Mouse (Mus musculus) myocyte (in vitro differentiated cells): ENCODE measurements around the gene Tmem88b.

Experiments used
- CEBPB ChIP-seq: IDR thresholded peaks from 2 replicates; pipeline ENCODE4 v1.6.1; 2011; ENCODE audit warnings: mild to moderate bottlenecking, moderate library complexity; ENCODE audit not compliant: poor library complexity, insufficient read depth, severe bottlenecking
- E2F4 ChIP-seq: IDR thresholded peaks from one replicate; pipeline ENCODE4 v1.6.1; 2011; ENCODE audit warnings: mild to moderate bottlenecking, control low read depth, moderate library complexity; ENCODE audit not compliant: insufficient read depth
- MAX ChIP-seq: IDR thresholded peaks from one replicate; pipeline ENCODE4 v1.6.1; 2011; ENCODE audit warnings: low read depth, mild to moderate bottlenecking, control low read depth
- MYOD1 ChIP-seq, 3 experiments: IDR thresholded peaks; one replicate each; pipeline ENCODE4 v1.6.1; 2011; ENCODE audit warnings: control low read depth in 2 of 3, low read depth in 2 of 3, mild to moderate bottlenecking in 2 of 3, moderate library complexity in 1 of 3; ENCODE audit not compliant: insufficient read length in 2 of 3, control insufficient read depth in 1 of 3
- MYOG ChIP-seq, 3 experiments: IDR thresholded peaks; one replicate each; pipeline ENCODE4 v1.6.1; 2011; ENCODE audit warnings: control low read depth in 2 of 3, low read depth in 2 of 3, mild to moderate bottlenecking in 2 of 3; ENCODE audit not compliant: insufficient read length in 2 of 3, control insufficient read depth in 1 of 3, insufficient read depth in 1 of 3
- POLR2A ChIP-seq: IDR thresholded peaks from one replicate; pipeline ENCODE4 v1.6.1; 2011; ENCODE audit warnings: low read depth, mild to moderate bottlenecking, control low read depth, moderate library complexity; ENCODE audit not compliant: insufficient read length
- POLR2AphosphoS2 ChIP-seq: IDR thresholded peaks from one replicate; pipeline ENCODE4 v1.6.1; 2011; ENCODE audit warnings: low read depth, control low read depth; ENCODE audit not compliant: insufficient read length
- REST ChIP-seq: IDR thresholded peaks from one replicate; pipeline ENCODE4 v1.6.1; 2011; ENCODE audit warnings: mild to moderate bottlenecking, control low read depth, moderate library complexity; ENCODE audit not compliant: insufficient read depth, insufficient read length
- SRF ChIP-seq: IDR thresholded peaks from one replicate; pipeline ENCODE4 v1.6.1; 2011; ENCODE audit warnings: low read depth; ENCODE audit not compliant: control insufficient read depth, insufficient read length
- TCF12 ChIP-seq: IDR thresholded peaks from one replicate; pipeline ENCODE4 v1.6.1; 2011; ENCODE audit warnings: mild to moderate bottlenecking, control low read depth; ENCODE audit not compliant: poor library complexity, insufficient read depth, severe bottlenecking
- TCF3 ChIP-seq: IDR thresholded peaks from one replicate; pipeline ENCODE4 v1.6.1; 2011; ENCODE audit warnings: low read depth, control low read depth; ENCODE audit not compliant: insufficient read length
- USF1 ChIP-seq: IDR thresholded peaks from one replicate; pipeline ENCODE4 v1.6.1; 2011; ENCODE audit warnings: low read depth, mild to moderate bottlenecking, control low read depth, moderate library complexity

GRCm38 (mm10) chr4:155775855-155776254 is 9.8 kb downstream of the Tmem88b start:
- TF ChIP-seq TCF12 (no peak), POLR2A (no peak), MAX (no peak), E2F4 (no peak), POLR2AphosphoS2 (no peak), USF1 (no peak), SRF (no peak), MYOG (IDR thresholded peaks at IDR 0.05; ENCODE audit: control insufficient read depth in 1 of 3, insufficient read depth in 1 of 3, insufficient read length in 2 of 3, low read depth in 2 of 3) (no peak), TCF3 (no peak), MYOD1 (IDR thresholded peaks at IDR 0.05; ENCODE audit: control insufficient read depth in 1 of 3, insufficient read length in 2 of 3, low read depth in 2 of 3) (no peak), CEBPB (no peak), REST (no peak)
